Mouse (Mus musculus) stomach, embryonic 15.5 days (tissue): ENCODE measurements at regions not wholly inside any gene's neighbourhood (a gene's known extent, or its start where the extent isn't known, plus 50 kb on each side); places are given as distances from the start of the nearest gene placed in this dataset.

Experiments
- ATAC-seq: fragments of 200-750 bp; cut with Nextera tagmentation; 2 replicates; pipeline ENCODE4 v1.8.0; 2017; ENCODE audit warnings: low read depth, moderate number of reproducible peaks, moderate TSS enrichment; ENCODE audit not compliant: insufficient read depth, low FRiP score
- H3K27ac ChIP-seq: fragments of 300-500 bp; sonication (generic); 2 replicates; pipeline ENCODE4 v1.5.1; 2015; ENCODE audit warnings: mild to moderate bottlenecking, inconsistent platforms
- H3K27me3 ChIP-seq: fragments of 300-500 bp; sonication (generic); replicated peaks from 2 replicates; pipeline ENCODE4 v1.6.1; 2015; ENCODE audit warnings: inconsistent platforms
- H3K36me3 ChIP-seq: fragments of 300-500 bp; sonication (generic); 2 replicates; pipeline ENCODE4 v1.6.1; 2015; ENCODE audit warnings: inconsistent platforms
- H3K4me1 ChIP-seq: fragments of 300-500 bp; sonication (generic); 2 replicates; pipeline ENCODE4 v1.6.1; 2015; ENCODE audit warnings: inconsistent platforms
- H3K4me2 ChIP-seq: fragments of 300-500 bp; sonication (generic); 2 replicates; pipeline ENCODE4 v1.6.1; 2015; ENCODE audit warnings: mild to moderate bottlenecking, inconsistent platforms
- H3K4me3 ChIP-seq: fragments of 300-500 bp; sonication (generic); replicated peaks from 2 replicates; pipeline ENCODE4 v1.5.1; 2015; ENCODE audit warnings: inconsistent platforms
- H3K9ac ChIP-seq: fragments of 300-500 bp; sonication (generic); 2 replicates; pipeline ENCODE4 v1.6.1; 2015; ENCODE audit warnings: inconsistent platforms
- H3K9me3 ChIP-seq: fragments of 300-500 bp; sonication (generic); 2 replicates; pipeline ENCODE4 v1.6.1; 2016; ENCODE audit warnings: inconsistent platforms
- WGBS: fragments of 180-500 bp; shearing (Covaris S2); methylation state at CpG from one replicate; pipeline ENCODE4 v1.1.7; 2015; 5-methylcytosine and 5-hydroxymethylcytosine counted together

DNA sequence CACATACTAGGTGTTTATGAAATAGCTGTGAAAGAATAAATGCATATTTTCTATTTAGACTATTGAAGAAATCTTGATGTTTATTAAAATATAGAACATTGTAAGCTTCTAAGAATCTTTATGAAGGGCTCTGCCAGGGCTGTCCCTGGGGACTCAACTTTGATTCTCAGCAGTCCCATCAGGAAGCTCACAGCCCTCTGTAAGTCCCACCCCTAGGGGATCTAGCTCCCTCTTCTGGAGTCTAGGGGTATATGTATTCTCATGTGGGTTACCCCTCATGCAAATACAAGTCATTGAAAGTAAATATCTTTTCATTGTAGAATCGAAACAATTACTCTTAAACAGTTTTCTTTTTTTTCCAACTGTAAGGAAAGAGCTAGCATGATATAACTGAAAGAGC, 521.6 kb downstream of the Nfib start:
- no peak overlapping the region for H3K27ac ChIP-seq
- no peak overlapping the region for H3K4me3 ChIP-seq
- H3K27me3 ChIP-seq = no peaks in the 10 kb centered on the region
- H3K9ac ChIP-seq = no peak overlapping the region
- WGBS = 91% methylated on average over 1 of the region's 1 CpGs
- H3K4me1 ChIP-seq = no peaks in the 10 kb centered on the region
- H3K9me3 ChIP-seq = no peaks in the 10 kb centered on the region
- no peak for ATAC-seq
- no peaks in the 10 kb centered on the region for H3K36me3 ChIP-seq
- H3K4me2 ChIP-seq = no peak overlapping the region

DNA sequence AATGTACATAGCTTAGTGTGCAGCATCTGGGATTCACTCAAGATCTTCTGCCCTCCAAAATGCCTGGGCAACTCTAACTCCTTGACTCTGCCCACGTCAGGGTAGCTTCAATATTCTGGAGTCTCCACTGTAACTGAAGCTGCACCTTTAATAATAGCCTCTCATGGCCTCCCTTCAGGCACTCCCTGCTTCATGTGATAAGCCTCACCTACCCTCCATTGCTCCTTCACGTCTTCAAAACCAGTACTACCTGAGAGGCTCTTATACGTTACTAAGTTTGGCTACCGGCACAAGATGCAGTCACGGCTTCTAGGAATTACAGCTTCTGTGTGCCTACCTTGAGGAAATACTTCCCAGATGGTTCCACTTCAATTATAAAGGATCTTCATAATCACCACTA, 527.4 kb downstream of the Nfib start:
- Histone ChIP-seq H3K36me3 (no peaks in the 10 kb centered on the region), H3K9me3 (no peaks in the 10 kb centered on the region), H3K4me3 (no peak overlapping the region), H3K4me1 (no peaks in the 10 kb centered on the region), H3K27ac (no peak overlapping the region), H3K27me3 (no peaks in the 10 kb centered on the region), H3K4me2 (no peak overlapping the region), H3K9ac (no peak overlapping the region)
- 90% methylated on average over 5 of the region's 5 CpGs for WGBS
- ATAC-seq = no peak

DNA sequence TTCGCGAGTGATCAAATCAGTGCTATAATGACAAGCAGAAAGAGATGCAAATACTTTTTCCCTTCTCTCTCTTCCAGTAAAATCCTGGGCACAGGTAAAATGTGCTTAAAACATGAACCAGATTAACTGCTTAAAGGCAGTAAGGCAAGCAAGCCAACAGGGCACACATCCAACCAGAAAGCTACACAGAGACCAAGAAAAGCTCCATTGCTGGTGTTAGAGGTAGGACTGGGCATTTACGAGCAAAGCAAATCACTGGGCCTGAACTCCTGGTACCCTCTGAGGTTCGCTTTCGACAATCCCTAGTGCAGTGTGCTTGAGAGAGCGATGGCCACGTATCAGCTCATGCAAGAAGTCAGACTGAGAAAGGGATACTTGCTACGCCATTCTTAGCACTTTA, 528.8 kb downstream of the Nfib start:
- Histone ChIP-seq H3K4me3 (no peak overlapping the region), H3K27me3 (no peaks in the 10 kb centered on the region), H3K4me1 (no peaks in the 10 kb centered on the region), H3K9ac (no peak overlapping the region), H3K4me2 (no peak overlapping the region), H3K36me3 (no peaks in the 10 kb centered on the region), H3K9me3 (no peaks in the 10 kb centered on the region), H3K27ac (no peak overlapping the region)
- no peak for ATAC-seq
- 96% methylated on average over 8 of the region's 8 CpGs for WGBS

DNA sequence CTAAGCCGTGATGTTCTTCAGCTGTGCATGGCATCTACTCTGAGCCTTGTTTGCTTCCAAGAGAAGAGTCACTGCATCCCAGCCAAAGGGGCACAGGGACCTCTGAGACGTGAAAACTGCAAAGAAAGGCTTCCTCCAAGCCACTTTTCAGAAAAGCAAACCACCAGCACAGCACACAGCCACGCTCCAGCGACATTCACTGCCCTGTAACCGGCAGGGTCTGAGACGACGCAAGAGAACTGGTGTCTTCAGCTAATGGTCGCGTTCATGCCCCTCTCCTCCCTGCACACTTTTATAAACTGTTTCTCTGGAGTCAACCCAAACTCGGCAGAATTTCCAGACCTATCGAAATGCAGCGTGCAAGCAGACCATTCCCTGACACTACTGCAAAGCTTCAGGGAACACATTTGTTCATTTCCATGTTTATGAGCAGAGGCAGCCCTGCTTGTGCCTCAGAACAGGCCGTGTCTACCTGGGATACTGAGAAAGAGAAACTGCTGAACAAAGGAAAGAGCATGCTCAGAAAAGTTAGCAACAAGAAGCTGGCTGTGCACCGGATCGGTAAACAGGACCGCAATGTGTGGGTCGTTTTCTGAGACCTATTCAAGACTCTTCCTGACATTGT, 532.0 kb downstream of the Nfib start:
- no peaks in the 10 kb centered on the region for H3K4me1 ChIP-seq
- peak overlapping the region; percentile 24; the same call in 1 of the 2 replicates for H3K4me2 ChIP-seq
- no peak overlapping the region for H3K9ac ChIP-seq
- peak overlapping the region; percentile 40; the same call in 1 of the 2 replicates for H3K27ac ChIP-seq
- no peaks in the 10 kb centered on the region for H3K27me3 ChIP-seq
- ATAC-seq = no peak
- H3K4me3 ChIP-seq = no peak overlapping the region
- no peaks in the 10 kb centered on the region for H3K36me3 ChIP-seq
- 50% methylated on average over 17 of the region's 17 CpGs for WGBS
- H3K9me3 ChIP-seq = no peaks in the 10 kb centered on the region

DNA sequence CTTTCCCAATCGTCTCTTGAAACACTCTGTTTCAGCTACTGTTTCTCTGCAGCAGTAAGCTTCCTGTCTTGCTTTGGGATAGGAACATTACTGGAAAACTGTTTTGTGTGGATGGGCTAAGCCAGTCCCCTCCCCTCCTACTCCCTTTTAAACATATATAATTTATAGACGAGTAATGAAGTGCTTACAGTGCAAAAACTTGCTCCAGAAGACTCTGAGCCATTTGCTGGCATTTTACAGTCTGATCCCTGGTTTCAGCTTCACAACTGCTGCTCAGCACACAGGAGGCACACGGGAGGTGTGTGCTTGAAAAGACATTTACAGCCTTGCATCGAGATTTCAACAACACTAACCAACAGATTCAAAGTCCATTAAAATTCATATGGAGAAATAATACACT, 534.6 kb downstream of the Nfib start:
- no peak for ATAC-seq
- Histone ChIP-seq H3K4me3 (no peak overlapping the region), H3K36me3 (no peaks in the 10 kb centered on the region), H3K9ac (no peak overlapping the region), H3K27me3 (no peaks in the 10 kb centered on the region), H3K27ac (no peak overlapping the region), H3K4me2 (no peak overlapping the region), H3K4me1 (no peaks in the 10 kb centered on the region), H3K9me3 (no peaks in the 10 kb centered on the region)
- 30% methylated on average over 4 of the region's 4 CpGs for WGBS

DNA sequence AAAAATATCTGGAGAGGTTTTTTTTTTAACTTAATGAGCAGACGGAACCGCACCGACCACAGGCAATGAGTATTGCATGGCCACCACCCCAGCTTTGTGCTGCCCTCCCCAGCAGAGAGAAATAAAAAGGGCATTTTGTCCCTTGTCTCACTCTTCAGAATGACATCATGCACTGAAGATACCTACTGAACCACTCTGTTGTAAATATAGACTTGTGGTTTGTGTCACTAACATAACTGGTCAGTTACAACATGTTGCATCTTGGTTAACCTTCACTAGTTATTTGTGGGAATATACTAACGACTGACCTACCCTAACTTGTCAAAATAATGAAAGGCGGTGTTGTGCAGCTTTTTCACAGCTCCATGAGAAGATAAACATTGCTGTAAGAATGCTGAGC, 537.5 kb downstream of the Nfib start:
- H3K4me2 ChIP-seq = no peak overlapping the region
- H3K36me3 ChIP-seq = no peaks in the 10 kb centered on the region
- H3K4me3 ChIP-seq = no peak overlapping the region
- H3K4me1 ChIP-seq = no peaks in the 10 kb centered on the region
- ATAC-seq = no peak
- H3K9ac ChIP-seq = no peak overlapping the region
- 72% methylated on average over 5 of the region's 5 CpGs for WGBS
- no peaks in the 10 kb centered on the region for H3K27me3 ChIP-seq
- no peak overlapping the region for H3K27ac ChIP-seq
- H3K9me3 ChIP-seq = no peaks in the 10 kb centered on the region

DNA sequence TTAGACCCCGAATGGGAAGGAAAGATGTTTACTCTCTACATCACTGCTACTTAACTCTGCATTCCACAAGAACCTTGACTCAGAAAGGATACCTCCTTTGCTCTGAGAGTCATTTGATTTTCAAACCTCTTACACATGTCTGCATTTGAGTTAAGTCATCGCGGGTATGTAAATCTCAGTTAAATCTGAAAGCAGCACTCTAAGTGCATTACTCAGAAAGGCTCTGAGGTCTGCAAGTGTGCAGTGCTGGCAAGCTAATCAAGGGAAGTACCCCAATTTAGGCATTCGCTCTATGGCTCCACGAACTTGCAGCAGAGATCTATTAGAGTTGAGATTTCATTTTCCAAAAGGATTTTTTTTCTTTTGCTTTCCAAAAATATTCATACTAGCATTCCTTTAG, 538.2 kb downstream of the Nfib start:
- H3K27me3 ChIP-seq = no peaks in the 10 kb centered on the region
- no peak for ATAC-seq
- no peak overlapping the region for H3K27ac ChIP-seq
- H3K9me3 ChIP-seq = no peaks in the 10 kb centered on the region
- WGBS = 60% methylated on average over 5 of the region's 5 CpGs
- H3K9ac ChIP-seq = no peak overlapping the region
- no peak overlapping the region for H3K4me2 ChIP-seq
- H3K4me1 ChIP-seq = no peaks in the 10 kb centered on the region
- H3K36me3 ChIP-seq = no peaks in the 10 kb centered on the region
- no peak overlapping the region for H3K4me3 ChIP-seq

DNA sequence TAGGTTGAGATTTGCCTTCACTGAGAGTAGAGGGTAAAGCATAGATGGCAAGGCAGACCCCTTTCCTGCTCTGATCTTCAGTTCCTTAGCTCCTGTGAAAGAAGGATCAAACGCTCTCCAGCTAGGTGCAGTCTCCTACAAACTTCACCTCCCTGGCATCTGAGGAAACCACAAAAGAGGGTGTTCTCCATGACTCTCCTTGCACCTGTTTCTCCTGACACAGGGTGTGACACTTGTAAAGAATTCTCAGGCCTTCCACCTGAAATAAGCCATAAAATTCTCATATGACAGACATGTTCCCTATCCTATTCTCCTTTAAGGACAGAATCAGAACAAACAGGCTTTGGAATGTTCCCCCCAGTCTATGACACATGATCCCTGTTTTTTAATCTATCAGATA, 538.7 kb downstream of the Nfib start:
- H3K9me3 ChIP-seq = no peaks in the 10 kb centered on the region
- no peaks in the 10 kb centered on the region for H3K27me3 ChIP-seq
- 82% methylated on average over 1 of the region's 1 CpGs for WGBS
- no peaks in the 10 kb centered on the region for H3K4me1 ChIP-seq
- H3K9ac ChIP-seq = no peak overlapping the region
- ATAC-seq = no peak
- H3K27ac ChIP-seq = no peak overlapping the region
- no peaks in the 10 kb centered on the region for H3K36me3 ChIP-seq
- H3K4me3 ChIP-seq = no peak overlapping the region
- H3K4me2 ChIP-seq = no peak overlapping the region

DNA sequence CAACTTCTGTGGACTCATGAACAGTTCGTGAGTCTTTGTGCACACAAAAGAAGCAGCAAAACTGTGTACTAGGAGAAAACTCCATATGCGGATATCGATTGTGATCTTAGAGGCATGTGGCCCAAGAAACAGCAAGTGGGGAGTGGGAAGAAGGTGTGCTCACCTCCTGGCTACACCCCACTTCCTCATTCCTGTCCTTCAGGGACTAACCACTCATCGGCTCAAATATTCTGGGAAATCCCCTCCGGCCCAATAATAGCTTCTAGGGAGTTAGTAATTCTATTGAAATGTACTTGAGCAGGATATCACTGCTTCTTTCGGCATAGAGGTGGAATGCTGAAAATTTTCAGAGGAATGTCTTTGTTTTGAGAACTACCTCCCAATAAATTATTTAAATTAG, 539.5 kb downstream of the Nfib start:
- Histone ChIP-seq H3K4me2 (no peak overlapping the region), H3K4me3 (no peak overlapping the region), H3K9ac (no peak overlapping the region), H3K36me3 (no peaks in the 10 kb centered on the region), H3K27me3 (no peaks in the 10 kb centered on the region), H3K4me1 (no peaks in the 10 kb centered on the region), H3K27ac (no peak overlapping the region), H3K9me3 (no peaks in the 10 kb centered on the region)
- ATAC-seq = no peak
- WGBS = 78% methylated on average over 6 of the region's 6 CpGs

DNA sequence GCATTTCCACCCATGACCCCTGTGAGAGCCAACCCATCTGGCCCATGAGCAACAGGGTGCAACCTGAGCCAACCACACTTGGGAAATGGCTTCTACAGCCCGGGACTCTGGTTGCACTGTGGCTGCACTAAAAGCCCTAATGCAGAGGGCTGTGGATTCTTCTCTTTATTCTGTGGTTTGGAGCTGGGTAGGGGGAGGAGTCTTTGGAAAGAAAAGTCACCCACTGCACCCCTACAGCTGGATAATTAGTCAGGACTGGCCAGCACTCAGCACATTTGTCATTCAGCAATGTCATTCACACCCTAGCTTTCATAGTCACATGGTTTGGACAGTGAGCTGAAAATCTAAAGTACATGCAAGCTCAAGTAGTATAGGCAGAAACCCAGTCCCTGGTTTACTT, 541.5 kb downstream of the Nfib start:
- no peaks in the 10 kb centered on the region for H3K9me3 ChIP-seq
- no peak overlapping the region for H3K9ac ChIP-seq
- H3K27me3 ChIP-seq = no peaks in the 10 kb centered on the region
- H3K4me1 ChIP-seq = no peaks in the 10 kb centered on the region
- no peak overlapping the region for H3K4me3 ChIP-seq
- 31% methylated on average over 1 of the region's 1 CpGs for WGBS
- H3K36me3 ChIP-seq = no peaks in the 10 kb centered on the region
- 0 out of 2 replicates have a peak, but pooled peaks have one; percentile 35 for ATAC-seq
- no peak overlapping the region for H3K4me2 ChIP-seq
- no peak overlapping the region for H3K27ac ChIP-seq

DNA sequence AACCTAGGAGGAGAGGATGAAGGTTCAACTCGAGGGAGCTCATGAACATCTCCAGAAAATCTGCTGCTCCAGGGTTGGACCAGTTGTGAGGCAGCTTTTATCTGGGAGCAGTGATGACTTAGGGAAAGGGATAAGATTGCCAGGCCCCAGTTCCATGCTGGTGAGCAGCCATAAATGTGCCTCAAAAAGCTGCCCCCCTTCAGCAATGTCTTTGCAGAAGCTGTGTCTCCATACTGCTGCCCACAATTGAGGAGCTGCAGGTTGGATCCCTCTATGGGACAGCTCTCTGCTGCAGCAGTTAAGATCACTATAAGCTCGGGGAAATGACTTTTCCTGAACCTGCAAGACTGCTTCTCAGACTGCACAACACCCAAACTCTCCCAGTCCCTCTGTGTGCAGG, 543.7 kb downstream of the Nfib start:
- 56% methylated on average over 2 of the region's 2 CpGs for WGBS
- H3K9me3 ChIP-seq = no peaks in the 10 kb centered on the region
- H3K4me3 ChIP-seq = no peak overlapping the region
- no peaks in the 10 kb centered on the region for H3K27me3 ChIP-seq
- H3K27ac ChIP-seq = no peak overlapping the region
- no peak for ATAC-seq
- H3K36me3 ChIP-seq = no peaks in the 10 kb centered on the region
- no peaks in the 10 kb centered on the region for H3K4me1 ChIP-seq
- no peak overlapping the region for H3K9ac ChIP-seq
- no peak overlapping the region for H3K4me2 ChIP-seq

DNA sequence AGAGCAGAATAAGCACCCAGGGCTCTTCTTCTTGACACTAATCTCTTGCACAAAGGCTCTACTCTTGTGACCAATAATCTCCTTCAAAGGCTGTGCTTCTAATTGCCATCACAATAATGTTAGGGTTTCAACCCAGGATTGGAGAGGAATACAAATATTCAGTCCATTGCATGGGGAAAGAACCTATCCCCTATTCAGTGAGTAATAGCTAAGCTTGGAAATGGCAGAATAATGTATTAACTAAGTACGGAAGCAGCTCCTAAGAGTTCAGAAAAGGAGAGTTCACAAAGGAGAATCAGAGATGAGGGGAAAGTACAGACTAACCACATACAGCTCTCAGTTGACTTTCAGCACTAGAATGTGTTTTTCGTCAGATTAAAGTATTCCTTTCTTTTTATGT, 544.3 kb downstream of the Nfib start:
- ATAC-seq = no peak
- Histone ChIP-seq H3K27ac (no peak overlapping the region), H3K27me3 (no peaks in the 10 kb centered on the region), H3K9ac (no peak overlapping the region), H3K4me1 (no peaks in the 10 kb centered on the region), H3K9me3 (no peaks in the 10 kb centered on the region), H3K36me3 (no peaks in the 10 kb centered on the region), H3K4me2 (no peak overlapping the region), H3K4me3 (no peak overlapping the region)
- 87% methylated on average over 2 of the region's 2 CpGs for WGBS

DNA sequence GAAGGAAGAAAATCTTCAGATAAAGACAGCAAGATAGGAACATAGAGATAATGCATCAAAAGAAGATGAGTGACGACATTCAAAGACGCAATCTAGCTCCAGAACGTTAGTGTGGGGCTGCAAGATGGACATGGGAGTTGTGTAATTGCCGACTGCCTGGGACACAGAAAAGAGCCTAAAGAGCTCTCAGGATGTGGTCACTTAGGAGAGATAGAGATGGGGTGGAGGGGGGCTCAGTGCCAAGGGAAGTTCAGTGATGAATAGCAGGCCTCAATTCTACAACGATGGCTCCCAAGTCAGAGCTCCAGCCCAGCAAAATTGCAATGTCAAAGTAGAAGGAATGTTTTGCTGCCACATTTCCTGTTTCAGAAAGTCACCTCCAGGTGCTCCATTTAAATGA, 545.3 kb downstream of the Nfib start:
- no peaks in the 10 kb centered on the region for H3K27me3 ChIP-seq
- ATAC-seq = no peak
- no peak overlapping the region for H3K27ac ChIP-seq
- no peaks in the 10 kb centered on the region for H3K36me3 ChIP-seq
- 60% methylated on average over 5 of the region's 5 CpGs for WGBS
- no peaks in the 10 kb centered on the region for H3K9me3 ChIP-seq
- no peak overlapping the region for H3K4me2 ChIP-seq
- H3K4me1 ChIP-seq = no peaks in the 10 kb centered on the region
- H3K9ac ChIP-seq = no peak overlapping the region
- H3K4me3 ChIP-seq = no peak overlapping the region
